Mouse (Mus musculus): ENCODE data around the gene Rtn4ip1.

DNA sequence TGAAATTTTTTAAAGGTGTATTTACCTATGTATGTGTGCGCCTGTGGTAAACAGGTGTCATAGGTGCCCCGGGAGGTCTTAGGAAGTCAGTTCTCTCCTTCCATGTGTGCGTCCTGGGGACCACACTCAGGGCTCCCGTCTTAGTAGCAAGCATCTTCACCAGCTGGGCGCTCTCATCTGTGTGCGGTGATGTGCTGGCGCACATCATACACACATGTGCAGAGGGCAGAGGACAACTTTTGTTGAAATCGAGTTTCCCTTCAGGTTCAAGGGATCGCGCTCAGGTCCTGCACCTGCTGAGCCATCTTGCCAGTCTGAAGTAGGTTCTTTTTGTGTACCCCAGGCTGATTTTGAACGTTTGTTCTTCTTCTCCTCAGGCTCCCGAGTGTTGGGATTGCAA, 14.6 kb downstream of the Rtn4ip1 start:
- TF ChIP-seq CEBPB (IDR thresholded peaks at IDR 0.05; ENCODE audit: low read depth) (no peak), CTCF (IDR thresholded peaks at IDR 0.05; ENCODE audit: control insufficient read depth, insufficient read depth, insufficient read length) (no peak)

All from C2C12 (cell line).